Mouse (Mus musculus) liver, adult (tissue): ENCODE data around the gene Mecom.

Source experiments
- GATA4 ChIP-seq: IDR thresholded peaks from 2 replicates; pipeline ENCODE4 v1.6.1; 2014; ENCODE audit warnings: mild to moderate bottlenecking, low read length; ENCODE audit not compliant: insufficient replicate concordance

The Mecom gene

GRCm38 (mm10) chr3:30014279-30014678 is 533.5 kb downstream of the Mecom start:
- no peak for TF ChIP-seq GATA4

- TF ChIP-seq GATA4 = no peak
These were observed 534.4 kb downstream of the Mecom start for GRCm38 (mm10) chr3:30013416-30013815.

DNA sequence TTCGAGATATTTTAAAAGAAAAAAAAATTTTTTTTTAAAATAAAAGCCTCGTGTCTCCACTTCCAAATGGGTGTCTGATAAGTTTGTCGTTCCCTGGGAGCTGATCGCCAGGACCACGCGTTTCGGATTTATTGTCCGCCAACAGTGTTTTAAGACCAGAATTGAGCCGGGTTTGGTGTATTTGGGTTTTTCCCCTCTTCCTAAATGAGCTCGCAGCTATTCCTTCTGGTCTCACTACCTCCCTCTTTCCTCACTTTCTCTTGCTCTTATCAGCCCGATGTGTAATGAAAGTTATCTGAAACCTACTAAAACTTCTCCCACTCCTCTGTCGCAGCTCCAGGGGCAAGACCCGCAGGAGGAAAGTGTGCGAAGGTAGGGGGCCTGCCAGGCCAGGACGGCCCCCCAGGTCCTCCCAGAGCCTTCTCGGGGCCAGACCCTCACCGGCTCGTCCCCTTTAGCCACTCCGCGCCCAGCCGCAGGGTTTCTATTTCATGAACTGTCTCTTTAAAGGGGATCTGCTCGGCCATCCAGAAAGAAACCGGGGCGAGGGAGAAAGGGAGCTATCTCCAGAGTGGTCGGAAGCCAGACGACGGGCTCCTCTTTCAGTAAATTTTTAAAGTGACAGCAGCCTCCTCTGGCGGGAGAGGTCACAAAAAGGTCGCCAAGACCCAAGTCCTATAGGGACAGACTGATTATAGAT is 535.0 kb downstream of the Mecom start:
- TF ChIP-seq GATA4 = peak; percentile 52; the same call in 1 of the 2 replicates

DNA sequence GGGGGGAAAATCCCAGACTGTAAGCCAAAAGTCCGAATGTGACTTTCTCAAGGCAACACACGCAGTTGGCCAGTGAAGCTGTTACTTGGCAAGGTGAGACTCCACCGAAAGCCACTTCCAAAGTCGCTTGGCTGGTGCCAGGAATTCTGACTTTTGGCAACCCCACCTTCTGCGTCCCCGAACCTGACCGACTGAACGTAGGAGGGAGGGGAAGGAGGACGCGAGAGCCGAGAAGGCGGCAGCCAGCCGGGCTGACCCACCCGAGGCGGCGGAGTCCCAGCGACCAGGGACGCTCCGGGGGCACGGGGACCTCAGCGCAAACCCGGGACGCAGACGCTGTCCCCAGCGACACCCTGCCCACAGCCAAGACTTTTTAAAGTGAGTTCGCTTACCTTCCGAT is 535.7 kb downstream of the Mecom start:
- no peak for TF ChIP-seq GATA4

- no peak for TF ChIP-seq GATA4
These were observed 536.1 kb downstream of the Mecom start for GRCm38 (mm10) chr3:30011712-30012111.

DNA sequence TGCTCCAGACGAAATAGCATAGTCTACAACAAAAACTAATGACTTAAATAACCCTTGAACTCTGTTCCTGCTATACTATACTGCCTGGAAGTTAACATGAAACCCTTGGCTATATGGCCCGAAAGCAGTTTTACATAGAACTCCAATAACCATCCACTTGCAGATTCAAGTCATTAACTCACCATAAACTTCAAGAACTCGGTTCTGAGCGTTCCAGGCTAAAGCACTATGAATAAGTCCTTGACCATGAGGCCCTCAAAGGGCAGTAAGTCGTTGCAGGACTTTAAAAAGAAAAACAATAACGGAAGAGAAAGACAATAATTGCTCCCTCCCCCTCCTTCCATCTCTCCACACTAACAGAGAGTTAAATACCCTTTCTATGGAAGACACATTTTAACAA is 536.9 kb downstream of the Mecom start:
- no peak for TF ChIP-seq GATA4

- no peak for TF ChIP-seq GATA4
These were observed 538.2 kb downstream of the Mecom start for GRCm38 (mm10) chr3:30009596-30009995.

DNA sequence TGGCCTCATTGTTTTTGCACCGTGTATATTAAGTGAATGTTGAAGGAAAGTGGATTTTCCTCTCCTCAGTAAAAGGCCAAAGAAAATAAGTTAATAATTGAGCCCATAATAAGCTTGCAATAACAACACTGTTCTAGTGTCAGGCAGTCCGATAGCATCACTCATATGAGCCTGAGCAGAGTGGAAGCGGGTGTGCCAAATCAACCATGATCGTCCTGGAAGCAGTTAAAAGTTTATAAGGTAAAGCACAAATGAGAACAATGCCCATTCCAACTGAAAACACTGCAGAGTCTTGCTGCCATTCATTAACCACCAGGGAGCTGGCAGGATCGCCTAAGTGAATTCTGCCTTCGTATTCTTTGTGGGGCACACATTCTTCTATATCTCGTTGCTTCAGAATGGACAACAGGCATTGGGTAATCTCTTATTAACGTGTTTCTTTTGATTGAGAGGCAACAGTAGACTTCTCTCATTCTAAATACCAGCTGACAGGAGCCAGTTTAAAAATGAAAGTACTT is 542.9 kb downstream of the Mecom start:
- TF ChIP-seq GATA4 = no peak

- TF ChIP-seq GATA4 = no peak
These were observed 547.5 kb downstream of the Mecom start for GRCm38 (mm10) chr3:30000260-30000659.

DNA sequence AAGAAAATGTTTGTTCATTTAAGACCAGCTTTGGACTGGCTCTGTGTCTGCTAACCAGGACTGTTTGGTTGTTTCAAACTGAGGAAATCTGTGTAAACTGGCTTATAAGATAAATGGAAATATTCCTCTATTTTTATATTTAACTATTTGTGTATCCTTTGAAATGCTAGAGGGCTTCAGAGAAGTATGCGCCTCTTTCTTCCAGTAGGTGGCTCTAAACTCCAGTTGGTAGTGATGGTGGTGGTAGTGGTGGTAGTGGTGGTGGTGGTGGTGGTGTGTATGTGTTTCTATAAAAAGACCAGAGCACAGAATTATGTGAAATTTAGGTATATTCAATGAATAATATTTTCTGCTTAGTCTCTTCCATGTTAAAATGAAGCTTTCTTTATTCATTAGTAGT is 548.8 kb downstream of the Mecom start:
- no peak for TF ChIP-seq GATA4

GRCm38 (mm10) chr3:29997068-29997467 is 550.7 kb downstream of the Mecom start:
- TF ChIP-seq GATA4 = no peak

DNA sequence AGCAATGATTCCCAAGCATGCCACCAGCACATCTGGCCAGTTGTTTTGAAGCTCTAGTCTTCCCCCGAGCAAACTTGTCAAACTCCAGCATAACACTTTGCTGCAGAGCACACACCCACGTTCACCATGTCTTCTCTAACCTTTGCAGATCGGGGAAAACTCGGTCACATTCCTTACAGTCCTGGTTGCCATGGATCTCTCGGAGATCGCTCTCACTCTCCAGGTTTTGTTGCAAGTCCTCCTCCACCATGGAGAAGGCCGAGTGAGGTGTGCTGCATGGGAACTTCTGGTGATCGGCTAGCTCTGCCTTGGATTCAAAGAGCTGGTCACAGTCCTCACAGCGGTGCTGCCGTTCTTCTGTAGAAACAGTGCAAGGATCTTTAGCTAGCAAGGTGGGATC is 554.5 kb downstream of the Mecom start:
- no peak for TF ChIP-seq GATA4

DNA sequence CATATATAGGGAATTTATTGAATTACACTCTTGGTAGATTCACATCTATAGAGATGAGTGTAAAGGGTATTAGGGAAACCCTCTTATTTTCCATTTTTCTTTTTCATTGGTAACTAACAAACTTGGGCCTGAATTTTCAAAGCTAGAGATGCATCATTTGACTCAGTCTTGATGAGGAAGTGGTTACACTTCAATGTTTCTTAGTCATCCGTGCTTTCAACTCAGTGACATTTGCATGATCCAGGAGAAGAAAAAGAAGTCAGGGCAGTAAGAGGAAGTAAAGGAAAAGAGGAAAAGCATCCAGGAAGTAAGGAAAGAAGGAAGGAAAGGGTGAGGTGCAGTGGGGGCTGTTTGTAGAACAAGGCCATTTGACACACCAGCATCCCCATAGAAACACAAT is 556.3 kb downstream of the Mecom start:
- TF ChIP-seq GATA4 = no peak

GRCm38 (mm10) chr3:29984431-29984830 is 563.4 kb downstream of the Mecom start:
- no peak for TF ChIP-seq GATA4

- TF ChIP-seq GATA4 = peak; percentile 75; the same call in 1 of the 2 replicates
These were observed 566.4 kb downstream of the Mecom start for GRCm38 (mm10) chr3:29981259-29981910.

DNA sequence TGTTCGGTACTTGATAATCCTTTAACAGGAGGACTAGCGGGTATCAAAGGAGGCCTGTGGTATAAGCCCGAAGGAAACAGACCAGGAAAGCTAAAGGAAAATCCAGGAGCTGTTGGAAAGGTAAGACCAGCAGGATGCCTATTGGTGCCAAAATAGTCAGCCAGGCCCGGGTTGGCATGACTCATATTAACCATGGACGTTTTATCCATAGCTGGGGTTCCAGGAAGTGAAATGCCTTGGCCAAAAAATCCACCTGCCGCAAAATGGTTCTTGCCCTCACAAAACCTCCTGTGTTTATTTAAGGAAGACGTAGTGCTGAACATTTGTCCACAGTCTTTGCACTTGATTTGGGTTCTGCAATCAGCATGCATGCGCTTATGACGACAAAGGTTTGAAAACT is 567.3 kb downstream of the Mecom start:
- TF ChIP-seq GATA4 = no peak

DNA sequence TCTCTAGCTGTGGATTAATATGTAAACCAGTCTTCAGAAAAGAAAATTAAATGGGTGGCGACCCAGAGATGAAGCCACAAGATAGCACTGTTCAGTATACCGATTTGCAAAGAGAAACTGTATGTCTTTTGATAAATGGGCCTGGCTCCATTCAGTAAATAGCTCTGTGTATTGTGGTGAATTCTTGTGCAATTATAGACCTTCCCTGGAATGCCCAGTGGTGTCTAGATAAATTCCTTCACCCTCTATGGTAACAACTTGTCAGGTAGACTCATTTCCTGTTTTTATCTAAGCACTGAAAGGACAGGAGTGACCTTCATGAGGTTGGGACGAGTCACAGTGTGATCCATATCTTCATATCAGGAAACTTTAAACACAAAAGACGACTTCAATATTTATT is 571.2 kb downstream of the Mecom start:
- no peak for TF ChIP-seq GATA4

DNA sequence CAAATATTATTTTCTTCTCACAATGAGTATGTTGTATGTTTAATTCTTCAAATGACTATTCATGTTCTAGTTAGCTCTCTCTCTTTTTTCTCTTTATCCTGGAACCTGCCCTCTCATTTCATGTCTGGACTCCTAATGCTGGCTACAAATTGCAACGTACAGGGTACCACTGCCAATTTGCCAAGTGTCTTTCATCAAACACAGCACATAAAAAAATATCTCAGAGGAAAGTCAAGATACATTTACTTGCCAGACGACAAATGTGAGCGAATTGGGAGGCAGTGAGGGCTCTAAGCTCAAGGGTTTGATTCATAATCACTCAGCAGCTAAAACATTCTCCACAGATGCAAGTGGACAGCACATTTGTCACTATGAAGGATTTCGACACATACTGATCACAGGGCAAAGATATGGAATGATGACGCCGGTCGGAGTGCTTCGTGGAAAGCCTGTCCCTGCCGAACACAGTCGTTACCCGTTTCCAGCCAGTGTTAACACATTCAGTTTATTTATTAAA is 579.3 kb downstream of the Mecom start:
- TF ChIP-seq GATA4 = no peak
